Mouse (Mus musculus) brain, embryonic 18.5 days (tissue): Measurements from ENCODE around the gene Tmprss12.
"Not testable (repeated sequence)": the region's sequence is repeated elsewhere in the genome, so short reads cannot be mapped to it uniquely, and the experiment has no call there.

Experiments
- DNase-seq: peaks from one replicate; pipeline ENCODE4 v3.0.0-alpha.2; 2012; ENCODE audit warnings: low read depth, low spot score

Gene Tmprss12

GRCm38 (mm10) chr15:100324021-100324591, 43.5 kb downstream of the Tmprss12 start:
- no peak for DNase-seq

- no peak for DNase-seq
Observed at GRCm38 (mm10) chr15:100325235-100325634, 44.6 kb downstream of the Tmprss12 start.

DNA sequence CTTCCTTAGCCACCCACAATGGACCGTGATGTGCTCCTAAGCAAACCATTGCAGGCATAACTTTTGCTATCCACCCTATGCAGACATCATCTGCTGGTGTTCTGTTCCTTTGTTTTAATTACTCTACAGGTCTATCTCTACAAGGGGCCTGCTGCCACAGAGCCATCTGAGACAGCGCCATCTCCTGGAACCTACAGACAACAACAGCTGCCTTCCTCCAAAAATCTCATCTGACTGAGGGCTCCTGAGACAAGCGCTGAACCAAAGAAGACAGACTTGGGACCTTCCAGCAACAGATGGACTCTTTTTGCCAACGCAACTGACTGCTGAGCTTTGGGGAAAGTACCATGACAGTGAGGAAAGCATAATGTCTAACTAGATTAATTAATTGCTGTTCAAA, 47.5 kb downstream of the Tmprss12 start:
- DNase-seq: not testable (repeated sequence)

GRCm38 (mm10) chr15:100329336-100329735, 48.7 kb downstream of the Tmprss12 start:
- not testable (repeated sequence) for DNase-seq

- DNase-seq: no peak
Observed at GRCm38 (mm10) chr15:100330739-100331138, 50.1 kb downstream of the Tmprss12 start.

DNA sequence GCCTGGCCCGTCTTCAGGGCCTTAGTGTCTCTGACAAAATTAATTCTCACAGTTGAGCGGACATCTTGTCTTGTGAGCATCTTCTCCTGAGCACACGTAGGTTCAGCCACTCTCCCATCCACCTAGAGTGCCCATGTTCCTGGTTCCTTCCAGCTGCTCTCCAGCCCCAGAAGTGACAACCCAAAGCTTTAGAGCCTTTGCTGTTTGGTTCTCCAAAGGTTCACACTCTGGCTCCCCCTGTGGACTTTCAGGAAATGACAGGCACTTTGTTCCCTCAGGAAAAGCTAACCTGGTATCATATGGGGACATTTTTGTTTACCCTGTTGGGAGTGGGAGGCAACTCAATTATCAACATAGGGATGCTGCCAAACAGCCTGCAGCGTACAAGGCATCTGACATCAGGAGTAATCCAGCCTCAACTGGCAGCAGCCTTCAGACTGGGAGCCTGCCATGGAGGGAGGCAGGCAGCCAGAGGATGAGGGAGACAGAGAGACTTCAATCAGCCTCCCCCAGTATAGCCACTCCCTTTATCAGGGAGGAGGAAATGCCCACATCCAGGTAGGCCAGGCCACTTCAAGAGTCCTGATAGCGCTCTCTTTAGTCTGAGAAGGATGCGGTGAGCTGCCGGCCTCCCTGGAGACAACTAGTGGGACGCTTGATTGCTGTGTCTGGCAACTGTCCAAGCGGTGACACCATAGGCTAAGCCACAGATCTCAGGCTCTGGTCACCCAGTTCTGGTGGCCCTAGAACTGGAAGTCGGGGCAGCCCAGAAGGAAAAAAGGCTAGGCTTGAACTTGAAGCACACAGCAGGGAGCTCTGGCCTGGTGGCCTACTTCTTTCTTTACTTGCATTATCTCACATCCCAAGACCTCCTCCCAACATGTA, 51.7 kb downstream of the Tmprss12 start:
- DNase-seq: not testable (repeated sequence)

- no peak for DNase-seq
Observed at GRCm38 (mm10) chr15:100334629-100335028, 54.0 kb downstream of the Tmprss12 start, which contains the start of gene Mettl7a3. Gene Mettl7a3 (plus strand): TSS chr15:100334929.

- DNase-seq: not testable (repeated sequence)
Observed at GRCm38 (mm10) chr15:100337328-100337727, 56.7 kb downstream of the Tmprss12 start.

DNA sequence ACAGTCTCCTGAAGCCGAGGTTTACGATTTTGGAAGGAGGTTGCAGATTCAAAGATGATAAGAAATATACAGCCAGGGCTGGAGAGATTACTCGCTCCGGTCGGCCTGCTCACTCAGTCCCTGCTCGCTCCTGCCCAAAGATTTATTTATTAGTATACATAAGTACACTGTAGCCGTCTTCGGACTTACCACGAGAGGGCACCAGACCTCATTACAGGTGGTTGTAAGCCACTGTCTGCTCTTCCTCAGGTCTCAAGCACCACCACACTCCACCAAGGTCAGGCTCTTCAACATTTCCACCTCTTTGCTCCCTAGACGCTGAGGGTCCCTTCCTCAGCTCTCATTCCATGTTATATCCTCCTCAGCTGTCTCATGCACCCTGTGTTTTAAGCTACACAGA, 57.2 kb downstream of the Tmprss12 start:
- not testable (repeated sequence) for DNase-seq

DNA sequence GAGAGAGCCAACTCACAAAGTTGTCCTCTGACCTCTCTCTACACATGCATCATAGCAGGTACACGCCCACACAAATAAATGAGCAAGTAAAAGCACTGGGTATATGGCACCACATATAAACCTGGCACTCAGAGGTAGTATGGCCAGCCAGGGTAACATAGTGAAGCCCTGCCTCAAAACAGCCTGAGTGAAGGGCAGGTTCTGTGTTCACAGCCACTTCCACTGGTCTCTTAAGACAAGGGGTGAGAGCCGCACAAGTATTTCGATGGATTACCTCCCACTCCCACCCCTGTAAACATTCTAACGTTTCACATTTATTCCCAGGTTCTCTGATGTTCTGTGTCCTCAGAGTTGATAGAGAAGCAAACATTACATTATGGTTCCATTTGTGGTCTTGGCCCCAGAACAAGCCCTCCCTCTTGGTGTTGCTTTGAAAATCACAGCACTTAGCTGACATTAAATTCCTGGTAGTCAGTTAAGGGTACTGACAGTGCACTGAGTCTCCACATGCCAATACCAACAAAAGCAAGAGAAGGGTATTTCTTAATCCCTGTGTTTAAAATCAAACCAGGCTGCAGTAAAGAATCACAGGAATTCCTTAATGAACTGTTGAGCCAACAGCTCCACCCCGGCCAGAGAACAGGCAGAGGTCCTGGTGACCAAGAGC, 60.8 kb downstream of the Tmprss12 start:
- not testable (repeated sequence) for DNase-seq
